Mouse (Mus musculus) limb, embryonic 13.5 days (tissue): ENCODE measurements around the gene Cyp17a1. TPM values are rescaled to one million over a fixed set of nuclear protein-coding genes. Genes with fewer than 3 reads are reported as not detected.

Experiments used
- ATAC-seq: fragments of 200-750 bp; cut with Nextera tagmentation; 2 replicates; pipeline ENCODE4 v1.8.0; 2017; ENCODE audit warnings: low read depth, moderate number of reproducible peaks, moderate TSS enrichment; ENCODE audit not compliant: low FRiP score
- H3K27ac ChIP-seq: fragments of 300-500 bp; sonication (generic); 2 replicates; pipeline ENCODE4 v1.5.1; 2015; ENCODE audit warnings: inconsistent platforms, mild to moderate bottlenecking, moderate library complexity
- H3K27me3 ChIP-seq: fragments of 300-500 bp; sonication (generic); 2 replicates; pipeline ENCODE4 v1.6.1; 2015; ENCODE audit warnings: mild to moderate bottlenecking, inconsistent platforms
- H3K36me3 ChIP-seq: fragments of 300-500 bp; sonication (generic); 2 replicates; pipeline ENCODE4 v1.6.1; 2015; ENCODE audit warnings: inconsistent platforms, mild to moderate bottlenecking, moderate library complexity
- H3K4me1 ChIP-seq: fragments of 300-500 bp; sonication (generic); 2 replicates; pipeline ENCODE4 v1.6.1; 2015; ENCODE audit warnings: inconsistent platforms
- H3K4me2 ChIP-seq: fragments of 300-500 bp; sonication (generic); replicated peaks from 2 replicates; pipeline ENCODE4 v1.6.1; 2015; ENCODE audit warnings: inconsistent platforms, mild to moderate bottlenecking, moderate library complexity
- H3K4me3 ChIP-seq: fragments of 300-500 bp; sonication (generic); 2 replicates; pipeline ENCODE4 v1.5.1; 2015; ENCODE audit warnings: moderate library complexity, mild to moderate bottlenecking, inconsistent platforms
- H3K9ac ChIP-seq: fragments of 300-500 bp; sonication (generic); 2 replicates; pipeline ENCODE4 v1.6.1; 2015; ENCODE audit warnings: mild to moderate bottlenecking, inconsistent platforms
- H3K9me3 ChIP-seq: fragments of 300-500 bp; sonication (generic); 2 replicates; pipeline ENCODE4 v1.6.1; 2016; ENCODE audit warnings: inconsistent platforms
- WGBS: fragments of 180-500 bp; shearing (Covaris S2); methylation state at CpG from one replicate; pipeline ENCODE4 v1.1.7; 2015; 5-methylcytosine and 5-hydroxymethylcytosine counted together
- polyA plus RNA-seq: library from polyadenylated mRNA; unstranded; fragments of >200 nt; fragmentation: Nextera tagmentation; extraction: Ambion mirVana; gene quantifications from 2 replicates; pipeline ENCODE4 v1.2.1, GENCODE M21; 2015

The Cyp17a1 gene
- polyA plus RNA-seq, 1 experiment from 2014 or later, result 0.05 TPM

DNA sequence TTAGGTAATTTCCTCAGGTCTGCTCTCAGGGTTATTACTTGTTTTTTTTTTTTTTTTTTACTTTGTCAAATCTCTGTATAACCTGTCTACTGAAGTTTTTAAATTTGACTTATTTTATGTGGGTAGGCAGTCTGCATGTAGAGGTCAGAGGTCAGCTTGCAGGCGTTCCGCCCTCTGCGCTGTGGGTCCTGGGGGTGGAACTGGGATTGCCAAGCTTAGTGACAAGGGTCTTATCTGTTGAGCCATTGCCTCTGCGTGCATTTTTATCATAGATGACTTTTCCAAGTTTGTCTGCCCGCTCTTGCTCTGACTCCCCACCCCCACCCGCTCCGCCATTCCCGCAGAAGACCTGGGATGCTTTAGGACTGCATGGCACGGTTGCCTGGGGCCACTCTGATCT is 37.2 kb downstream of the Cyp17a1 start:
- H3K27ac ChIP-seq, result peak overlapping the region; percentile 28
- no peak overlapping the region for H3K9ac ChIP-seq
- ATAC-seq, result no peak
- no peaks in the 10 kb centered on the region for H3K9me3 ChIP-seq
- WGBS, result 69% methylated on average over 9 of the region's 9 CpGs
- peaks cover 20% of the 10 kb centered on the region; the same call in 1 of the 2 replicates for H3K36me3 ChIP-seq
- no peaks in the 10 kb centered on the region for H3K27me3 ChIP-seq
- H3K4me2 ChIP-seq, result no peak overlapping the region
- no peak overlapping the region for H3K4me3 ChIP-seq
- peaks cover 59% of the 10 kb centered on the region for H3K4me1 ChIP-seq

DNA sequence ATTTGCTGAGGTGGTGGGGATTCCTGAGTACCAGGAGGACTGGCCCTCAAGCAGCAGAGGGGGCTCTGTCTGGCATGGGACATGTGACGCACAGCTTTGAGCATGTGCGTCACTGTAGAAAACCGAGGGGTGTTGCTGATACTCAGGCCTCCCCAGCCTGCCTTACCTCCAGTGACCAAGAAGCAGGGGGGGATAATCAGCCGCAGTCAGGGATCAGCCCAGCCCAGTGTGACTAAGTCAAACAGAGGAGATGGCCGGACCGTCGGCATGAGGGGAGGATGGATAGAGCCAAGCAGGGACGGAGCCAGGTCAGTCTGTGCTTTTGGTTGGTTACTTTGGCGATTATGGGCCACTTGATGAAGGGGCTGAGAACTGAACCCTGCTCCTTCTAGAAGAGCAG is 41.3 kb downstream of the Cyp17a1 start:
- ATAC-seq, result no peak
- Histone ChIP-seq H3K9me3 (no peaks in the 10 kb centered on the region), H3K27me3 (no peaks in the 10 kb centered on the region), H3K4me1 (peaks cover 39% of the 10 kb centered on the region), H3K36me3 (peaks cover 15% of the 10 kb centered on the region), H3K4me2 (no peak overlapping the region), H3K9ac (no peak overlapping the region), H3K4me3 (no peak overlapping the region), H3K27ac (no peak overlapping the region)
- WGBS, result 82% methylated on average over 9 of the region's 9 CpGs

DNA sequence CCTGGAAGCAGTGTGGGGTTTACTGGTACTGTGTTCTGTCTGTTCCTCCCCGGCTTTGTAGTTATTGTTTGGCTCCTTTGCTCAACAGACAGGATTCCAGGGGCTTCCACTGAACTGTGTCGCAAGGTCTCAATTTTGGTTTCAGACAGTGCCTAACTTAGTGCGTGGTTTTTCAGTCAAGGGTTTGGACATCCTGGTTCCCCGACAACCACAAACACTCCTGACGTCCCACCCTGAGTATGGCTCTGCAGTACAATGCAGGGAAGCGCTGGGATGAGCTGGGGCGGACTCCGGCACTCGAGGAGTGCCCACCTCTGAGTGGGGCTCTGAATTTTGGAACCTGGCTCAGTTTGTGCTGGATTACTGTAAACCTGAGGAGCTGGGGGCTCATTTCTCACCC is 43.2 kb downstream of the Cyp17a1 start:
- ATAC-seq, result no peak
- peak overlapping the region; percentile 28; the same call in 1 of the 2 replicates for H3K27ac ChIP-seq
- H3K9me3 ChIP-seq, result no peaks in the 10 kb centered on the region
- H3K9ac ChIP-seq, result no peak overlapping the region
- no peak overlapping the region for H3K4me3 ChIP-seq
- H3K4me1 ChIP-seq, result peaks cover 26% of the 10 kb centered on the region
- 86% methylated on average over 9 of the region's 9 CpGs for WGBS
- H3K4me2 ChIP-seq, result no peak overlapping the region
- no peaks in the 10 kb centered on the region for H3K27me3 ChIP-seq
- H3K36me3 ChIP-seq, result peaks cover 25% of the 10 kb centered on the region

DNA sequence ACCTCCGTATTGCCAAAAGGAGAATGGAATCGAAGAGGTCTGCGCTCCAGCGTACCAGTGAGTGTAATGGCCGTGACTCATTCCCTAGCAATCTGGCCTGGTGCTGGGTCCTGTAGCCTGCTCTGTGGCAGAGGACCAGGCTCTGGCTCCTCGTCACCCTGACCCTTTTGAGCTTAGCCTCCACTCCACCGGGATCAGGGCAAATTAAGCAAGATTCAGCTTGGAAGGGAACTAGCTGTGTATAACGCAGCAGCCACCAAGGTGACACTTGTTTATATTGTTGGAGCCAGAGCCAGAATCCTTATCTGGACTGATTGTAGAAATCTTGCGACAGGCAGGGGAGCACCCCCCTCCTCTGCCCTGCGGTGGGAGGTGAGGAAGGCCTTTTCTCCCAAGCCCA is 44.6 kb downstream of the Cyp17a1 start:
- WGBS, result 73% methylated on average over 10 of the region's 10 CpGs
- peaks cover 39% of the 10 kb centered on the region for H3K4me1 ChIP-seq
- no peak overlapping the region for H3K4me2 ChIP-seq
- H3K4me3 ChIP-seq, result no peak overlapping the region
- H3K27me3 ChIP-seq, result no peaks in the 10 kb centered on the region
- H3K9me3 ChIP-seq, result no peaks in the 10 kb centered on the region
- H3K27ac ChIP-seq, result no peak overlapping the region
- H3K36me3 ChIP-seq, result peaks cover 29% of the 10 kb centered on the region
- no peak for ATAC-seq
- no peak overlapping the region for H3K9ac ChIP-seq

DNA sequence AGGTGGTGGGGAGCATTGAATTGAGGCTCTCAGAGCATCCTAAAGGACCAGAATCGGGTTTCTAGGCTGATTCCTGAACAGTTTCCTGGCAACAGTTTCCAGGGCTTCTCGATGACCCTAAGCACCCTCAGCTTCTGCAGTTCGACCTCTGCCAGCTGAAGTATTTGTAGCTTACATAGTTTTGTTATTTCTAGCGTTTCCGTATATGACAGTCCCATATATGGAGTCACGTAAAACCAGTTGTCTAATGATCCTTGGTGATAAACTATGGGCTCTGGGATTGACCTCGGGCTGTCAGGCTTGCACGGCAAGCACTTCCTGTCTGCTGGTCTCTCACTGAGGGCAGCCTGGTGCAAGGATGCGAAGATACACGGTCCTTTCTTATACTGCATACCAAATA is 47.5 kb downstream of the Cyp17a1 start:
- WGBS, result 68% methylated on average over 10 of the region's 10 CpGs
- Histone ChIP-seq H3K4me2 (no peak overlapping the region), H3K36me3 (peaks cover 23% of the 10 kb centered on the region), H3K4me3 (no peak overlapping the region), H3K4me1 (peaks cover 58% of the 10 kb centered on the region), H3K9ac (no peak overlapping the region), H3K27ac (no peak overlapping the region), H3K9me3 (no peaks in the 10 kb centered on the region), H3K27me3 (no peaks in the 10 kb centered on the region)
- ATAC-seq, result no peak

DNA sequence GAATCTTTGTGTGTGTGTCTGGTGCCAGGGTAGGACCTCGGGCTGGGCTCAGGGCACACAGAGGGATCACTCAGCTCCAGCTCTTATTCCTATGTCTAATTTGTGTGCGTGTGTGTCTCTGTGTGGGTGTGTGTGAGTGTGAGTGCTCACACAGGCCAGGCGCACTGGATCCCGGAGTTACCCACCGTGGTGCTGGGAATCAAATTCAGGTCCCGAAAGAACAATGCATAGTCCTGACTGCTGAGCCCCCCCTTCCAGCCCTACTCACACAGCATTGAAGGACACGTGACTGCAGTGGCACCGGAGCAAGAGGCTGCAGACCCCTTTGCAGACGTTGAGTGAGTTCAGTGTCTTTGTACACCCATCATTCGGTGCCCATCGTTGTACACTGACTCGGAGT is 48.0 kb downstream of the Cyp17a1 start:
- peaks cover 23% of the 10 kb centered on the region for H3K36me3 ChIP-seq
- no peak overlapping the region for H3K27ac ChIP-seq
- WGBS, result 95% methylated on average over 12 of the region's 12 CpGs
- H3K27me3 ChIP-seq, result no peaks in the 10 kb centered on the region
- no peak overlapping the region for H3K4me3 ChIP-seq
- H3K4me1 ChIP-seq, result peaks cover 58% of the 10 kb centered on the region
- H3K9me3 ChIP-seq, result no peaks in the 10 kb centered on the region
- no peak for ATAC-seq
- H3K4me2 ChIP-seq, result peak overlapping the region; percentile 63; the same call in 1 of the 2 replicates
- peak overlapping the region; percentile 62; the same call in 1 of the 2 replicates for H3K9ac ChIP-seq

DNA sequence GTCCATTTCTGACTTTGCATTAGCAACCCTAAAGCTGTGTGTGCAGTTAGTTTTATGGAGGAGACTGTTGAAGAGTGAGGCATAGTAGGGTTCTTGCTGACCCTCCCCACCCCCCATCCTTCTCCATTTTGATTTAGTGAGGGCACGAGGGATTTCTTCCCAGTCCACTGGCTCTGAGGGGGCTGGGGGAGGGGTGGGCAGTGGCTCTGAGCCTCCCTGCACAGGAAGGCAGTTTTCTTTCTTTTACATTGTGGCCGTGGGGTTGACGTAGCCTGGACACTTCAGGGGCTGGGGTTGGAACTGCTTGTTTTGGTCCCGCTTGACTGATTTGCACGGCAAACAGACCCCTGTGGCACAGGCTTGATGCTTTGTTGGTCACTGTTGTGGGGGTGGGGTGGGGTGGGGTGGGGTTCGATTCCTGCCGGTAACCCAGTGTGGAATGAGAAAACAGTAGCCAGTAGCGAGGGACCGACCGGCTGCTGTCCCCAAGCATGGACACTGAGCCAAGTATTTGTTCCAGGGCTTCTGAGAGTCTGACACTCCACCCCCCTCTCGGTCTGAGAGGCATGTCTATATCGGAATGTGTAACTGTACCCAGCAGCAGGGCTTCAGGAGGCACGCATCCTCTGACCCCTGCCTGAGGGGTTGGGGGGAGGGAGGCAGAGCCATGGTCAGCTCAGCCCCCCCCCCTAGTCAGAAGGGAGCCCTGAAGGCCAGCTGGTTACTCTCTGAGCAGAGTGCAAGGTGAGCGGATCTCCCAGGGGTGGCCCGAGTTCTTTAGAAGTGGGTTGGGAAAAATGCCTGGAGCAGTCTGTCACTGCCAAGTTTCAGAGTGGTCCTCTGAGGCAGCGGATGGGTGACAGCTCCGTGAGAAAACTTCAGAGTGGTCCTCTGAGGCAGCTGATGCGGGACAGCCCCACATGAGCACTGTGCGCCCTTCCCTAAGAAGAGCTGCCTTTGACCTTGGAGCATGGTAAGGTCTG is 48.9 kb downstream of the Cyp17a1 start:
- H3K4me2 ChIP-seq, result peak overlapping the region; percentile 63
- no peaks in the 10 kb centered on the region for H3K9me3 ChIP-seq
- H3K36me3 ChIP-seq, result peaks cover 31% of the 10 kb centered on the region
- peak overlapping the region; percentile 86 for H3K27ac ChIP-seq
- peaks cover 59% of the 10 kb centered on the region for H3K4me1 ChIP-seq
- no peaks in the 10 kb centered on the region for H3K27me3 ChIP-seq
- peak overlapping the region; percentile 36 for H3K4me3 ChIP-seq
- peak overlapping the region; percentile 62 for H3K9ac ChIP-seq
- 23% methylated on average over 19 of the region's 19 CpGs for WGBS
- peak; percentile 64 for ATAC-seq

DNA sequence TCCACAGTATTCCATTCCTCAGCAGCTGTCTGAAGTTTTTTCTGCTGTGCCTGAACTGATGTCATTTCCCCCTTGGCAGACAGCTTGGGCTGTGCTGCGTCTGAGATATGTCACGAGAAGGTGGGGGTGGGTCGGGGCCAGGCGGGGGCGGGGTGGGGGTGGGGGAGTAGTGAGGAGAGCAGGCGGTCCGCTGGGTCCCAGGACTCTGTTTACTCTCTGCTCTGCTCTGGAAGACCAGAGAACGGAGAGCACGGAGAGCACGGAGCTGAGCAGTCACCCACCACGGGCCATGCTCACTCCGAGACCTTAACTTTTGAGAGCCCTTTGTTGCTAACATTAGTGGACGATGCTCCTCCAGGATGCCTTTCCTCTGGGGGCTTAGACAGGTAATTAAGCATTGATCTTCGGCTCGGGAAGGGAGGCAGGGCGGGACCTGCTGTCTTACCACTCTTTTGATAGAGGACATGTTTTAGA is 49.7 kb downstream of the Cyp17a1 start:
- Histone ChIP-seq H3K27ac (peak overlapping the region; percentile 86), H3K36me3 (peaks cover 31% of the 10 kb centered on the region), H3K27me3 (no peaks in the 10 kb centered on the region), H3K4me3 (peak overlapping the region; percentile 36), H3K9me3 (no peaks in the 10 kb centered on the region), H3K4me2 (peak overlapping the region; percentile 63), H3K4me1 (peaks cover 63% of the 10 kb centered on the region), H3K9ac (peak overlapping the region; percentile 62)
- ATAC-seq, result peak; percentile 50
- WGBS, result 4% methylated on average over 16 of the region's 16 CpGs

DNA sequence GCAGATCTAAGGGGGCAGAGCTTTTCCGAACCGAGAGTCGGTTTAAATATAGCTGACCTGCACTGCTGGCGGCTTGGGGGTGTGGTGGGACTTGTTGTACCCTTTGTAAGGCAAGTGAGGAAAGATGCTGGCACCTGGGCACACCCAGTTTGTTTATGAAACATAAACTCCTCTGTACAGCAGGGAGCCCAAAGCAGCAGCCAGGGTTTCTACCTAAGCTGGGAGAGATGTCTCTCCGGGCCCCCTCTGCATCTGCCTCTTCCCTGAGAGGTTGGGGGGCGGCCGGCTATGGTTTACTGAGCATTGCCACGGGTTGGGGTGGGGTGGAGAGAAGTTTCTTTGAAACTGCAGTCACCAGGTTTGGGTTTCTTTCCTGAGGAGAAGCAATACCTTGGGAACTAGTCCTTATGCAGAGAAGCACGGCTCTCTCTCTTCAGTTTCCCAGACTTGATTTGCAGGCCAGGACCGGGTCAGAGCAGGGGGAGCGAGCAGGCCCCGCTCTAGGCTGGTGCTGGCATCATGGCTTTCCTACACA is 50.2 kb downstream of the Cyp17a1 start:
- ATAC-seq, result peak; percentile 73; the same call in 1 of the 2 replicates
- peaks cover 27% of the 10 kb centered on the region for H3K36me3 ChIP-seq
- no peaks in the 10 kb centered on the region for H3K27me3 ChIP-seq
- peak overlapping the region; percentile 63 for H3K4me2 ChIP-seq
- no peaks in the 10 kb centered on the region for H3K9me3 ChIP-seq
- peak overlapping the region; percentile 36 for H3K4me3 ChIP-seq
- H3K9ac ChIP-seq, result peak overlapping the region; percentile 62
- 29% methylated on average over 12 of the region's 12 CpGs for WGBS
- peak overlapping the region; percentile 86 for H3K27ac ChIP-seq
- H3K4me1 ChIP-seq, result peaks cover 63% of the 10 kb centered on the region

DNA sequence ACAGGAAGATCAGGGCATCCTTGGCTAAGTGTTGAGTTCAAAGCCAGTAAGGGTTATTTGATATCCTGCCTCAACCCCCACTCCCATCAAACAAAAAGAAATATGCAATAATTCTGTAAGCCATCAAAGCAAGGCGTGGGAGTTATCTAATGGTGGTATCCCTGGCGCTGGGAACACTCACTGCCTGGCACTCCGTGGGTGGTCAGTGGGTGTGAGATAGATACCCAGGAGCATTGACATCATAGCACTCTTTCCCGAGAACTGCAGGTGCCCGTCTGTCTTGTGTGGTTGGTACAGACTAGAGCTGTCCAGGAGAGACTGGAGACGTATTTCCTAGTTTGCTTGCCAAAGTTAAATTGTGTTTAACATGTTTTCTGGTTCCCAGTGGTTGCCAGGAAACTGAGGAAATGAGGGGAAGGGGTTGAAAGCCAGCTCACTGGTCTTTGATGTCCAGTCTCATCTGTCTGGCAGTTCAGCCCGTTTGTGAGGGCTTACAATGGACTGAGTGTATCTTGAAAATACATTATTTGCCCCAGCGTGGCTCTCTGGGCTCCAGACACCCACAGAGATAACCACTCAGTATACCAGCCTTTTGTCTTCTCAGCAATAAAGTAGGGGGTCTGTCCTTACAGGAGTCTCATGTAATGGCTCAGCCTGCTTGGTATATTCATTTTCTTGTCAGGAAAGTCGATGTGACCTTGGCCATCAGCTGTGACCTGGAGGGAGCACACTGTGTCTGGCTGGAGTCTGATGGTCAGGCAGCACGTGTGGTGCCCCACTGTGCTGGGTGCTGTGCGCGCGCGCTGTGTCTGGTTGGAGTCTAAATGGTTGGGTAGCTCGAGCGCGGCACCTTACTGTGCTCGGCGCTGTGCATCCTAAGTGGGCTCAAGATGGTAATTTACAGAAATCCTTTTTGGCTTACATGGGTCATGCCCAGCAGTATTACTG is 51.5 kb downstream of the Cyp17a1 start:
- 70% methylated on average over 19 of the region's 19 CpGs for WGBS
- 0 out of 2 replicates have a peak overlapping the region, but pooled peaks have one; percentile 86 for H3K27ac ChIP-seq
- no peak overlapping the region for H3K4me3 ChIP-seq
- H3K27me3 ChIP-seq, result no peaks in the 10 kb centered on the region
- ATAC-seq, result no peak
- no peak overlapping the region for H3K9ac ChIP-seq
- no peaks in the 10 kb centered on the region for H3K9me3 ChIP-seq
- H3K4me1 ChIP-seq, result peaks cover 63% of the 10 kb centered on the region
- H3K4me2 ChIP-seq, result peak overlapping the region; percentile 63; the same call in 1 of the 2 replicates
- H3K36me3 ChIP-seq, result peaks cover 27% of the 10 kb centered on the region

DNA sequence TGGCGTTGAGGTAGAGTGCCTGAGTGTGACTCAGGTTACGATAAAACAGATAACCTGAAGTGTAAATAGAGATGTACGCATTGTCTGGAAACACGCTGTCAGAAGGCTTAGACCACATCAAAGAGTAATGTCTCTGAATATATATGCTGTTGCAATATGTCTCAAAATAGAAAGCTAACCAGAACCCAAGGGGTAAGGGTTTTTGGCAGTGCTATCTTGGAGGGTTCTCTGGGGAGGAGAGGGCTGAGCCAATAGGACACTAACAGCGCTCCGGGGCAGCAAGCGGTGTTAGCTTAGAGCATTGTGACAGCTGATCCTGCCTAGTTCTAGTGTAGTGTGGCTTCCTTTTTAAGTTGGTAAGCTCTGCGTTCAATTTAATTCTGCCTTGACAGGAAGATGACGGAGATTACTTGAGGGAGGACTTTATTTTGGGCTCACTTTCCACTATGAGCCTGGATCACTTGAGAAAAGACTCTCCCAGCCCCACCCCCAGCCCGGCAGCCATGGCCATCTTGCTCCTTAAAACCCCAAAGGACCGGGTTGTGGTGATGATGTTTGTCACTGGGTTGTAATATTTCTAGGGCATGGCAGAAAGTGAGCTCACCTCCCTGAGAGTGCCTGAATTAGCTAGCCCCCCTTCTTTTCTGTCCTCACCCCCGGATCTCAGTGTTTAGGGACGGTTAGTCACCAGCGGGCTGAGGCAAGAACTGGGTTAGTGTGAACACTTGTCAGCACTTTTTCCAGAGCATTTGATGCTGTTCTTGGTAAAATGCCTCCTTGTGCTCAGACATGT is 52.8 kb downstream of the Cyp17a1 start:
- no peak for ATAC-seq
- no peak overlapping the region for H3K27ac ChIP-seq
- no peaks in the 10 kb centered on the region for H3K27me3 ChIP-seq
- no peak overlapping the region for H3K4me3 ChIP-seq
- peaks cover 22% of the 10 kb centered on the region for H3K36me3 ChIP-seq
- no peak overlapping the region for H3K4me2 ChIP-seq
- peak overlapping the region; percentile 9; the same call in 1 of the 2 replicates for H3K9ac ChIP-seq
- WGBS, result 82% methylated on average over 14 of the region's 14 CpGs
- H3K4me1 ChIP-seq, result peaks cover 62% of the 10 kb centered on the region
- no peaks in the 10 kb centered on the region for H3K9me3 ChIP-seq
